Mouse (Mus musculus) testis, adult 2 months (tissue): ENCODE results near the gene Robo2. TPM values are rescaled to one million over a fixed set of nuclear protein-coding genes. Genes with fewer than 3 reads are reported as not detected.

ENCODE experiments used
- H3K27ac ChIP-seq: fragments of 200-500 bp; 2 replicates; pipeline ENCODE4 v1.5.1; 2012; ENCODE audit warnings: low read depth, low read length; ENCODE audit not compliant: control insufficient read depth, insufficient read depth
- H3K27me3 ChIP-seq: fragments of 200-500 bp; 2 replicates; pipeline ENCODE4 v1.6.1; 2012; ENCODE audit warnings: mild to moderate bottlenecking, low read length, moderate library complexity; ENCODE audit not compliant: control insufficient read depth, insufficient read depth
- H3K36me3 ChIP-seq: fragments of 200-500 bp; 2 replicates; pipeline ENCODE4 v1.6.1; 2012; ENCODE audit warnings: mild to moderate bottlenecking, low read length; ENCODE audit not compliant: control insufficient read depth, insufficient read depth
- H3K4me1 ChIP-seq: fragments of 200-500 bp; 2 replicates; pipeline ENCODE4 v1.6.1; 2012; ENCODE audit warnings: low read length; ENCODE audit not compliant: control insufficient read depth, insufficient read depth
- H3K4me3 ChIP-seq: fragments of 200-500 bp; 2 replicates; pipeline ENCODE4 v1.5.1; 2012; ENCODE audit warnings: low read depth, mild to moderate bottlenecking, low read length, moderate library complexity, mixed read lengths; ENCODE audit not compliant: control insufficient read depth
- CTCF ChIP-seq: fragments of 200-500 bp; IDR thresholded peaks from 2 replicates; pipeline ENCODE4 v1.5.1; 2012; ENCODE audit warnings: low read depth, mild to moderate bottlenecking, inconsistent platforms, low read length, moderate library complexity; ENCODE audit not compliant: control insufficient read depth, insufficient read depth, insufficient replicate concordance
- POLR2A ChIP-seq: fragments of 200-500 bp; IDR thresholded peaks from 2 replicates; pipeline ENCODE4 v1.6.1; 2012; ENCODE audit warnings: low read depth, mild to moderate bottlenecking, inconsistent platforms, low read length, moderate library complexity; ENCODE audit not compliant: control insufficient read depth
- polyA plus RNA-seq: library from polyadenylated mRNA; depleted of rRNA; stranded (reverse); fragments of >200 nt; gene quantifications from 2 replicates; pipeline ENCODE4 v1.2.3, GENCODE M21; 2012

Gene Robo2
- polyA plus RNA-seq, 1 experiment, result 0.15 TPM

DNA sequence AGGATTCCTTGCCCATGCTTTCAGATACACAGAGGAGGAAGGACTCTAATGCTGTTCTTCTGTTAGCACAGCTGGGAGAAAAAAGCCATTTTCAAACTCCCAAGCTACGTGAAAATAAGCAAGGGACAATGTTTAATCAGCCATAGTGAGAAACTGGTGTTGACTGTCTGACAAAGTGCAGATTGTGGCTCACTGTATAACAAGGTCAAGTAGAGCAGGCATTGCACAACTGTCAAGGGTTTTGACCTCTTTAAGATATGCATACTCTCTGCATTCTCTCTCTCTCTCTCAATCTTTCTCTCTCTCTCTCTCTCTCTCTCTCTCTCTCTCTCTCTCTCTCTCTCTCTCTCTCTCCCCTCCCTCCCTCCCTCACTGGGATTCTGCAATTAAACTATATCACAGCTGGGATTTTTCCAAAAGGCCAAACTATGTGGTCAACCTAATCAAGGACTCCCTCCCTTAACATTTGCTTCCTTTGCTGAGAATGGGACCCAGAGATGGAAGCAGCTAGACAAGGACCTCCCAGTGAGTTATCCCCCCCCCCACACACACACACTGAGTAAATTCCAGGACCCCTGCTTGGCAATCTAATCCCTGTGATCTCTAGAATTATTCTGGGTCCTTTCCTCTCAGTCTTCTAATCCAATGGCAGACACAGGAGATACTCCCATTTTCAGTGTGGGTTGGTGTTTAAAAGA lies 389.2 kb downstream of the Robo2 start:
- no peak overlapping the region for H3K27ac ChIP-seq
- H3K27me3 ChIP-seq, result no peaks in the 10 kb centered on the region
- no peak for TF ChIP-seq CTCF
- TF ChIP-seq POLR2A, result no peak
- no peaks in the 10 kb centered on the region for H3K36me3 ChIP-seq
- no peak overlapping the region for H3K4me3 ChIP-seq
- no peaks in the 10 kb centered on the region for H3K4me1 ChIP-seq

DNA sequence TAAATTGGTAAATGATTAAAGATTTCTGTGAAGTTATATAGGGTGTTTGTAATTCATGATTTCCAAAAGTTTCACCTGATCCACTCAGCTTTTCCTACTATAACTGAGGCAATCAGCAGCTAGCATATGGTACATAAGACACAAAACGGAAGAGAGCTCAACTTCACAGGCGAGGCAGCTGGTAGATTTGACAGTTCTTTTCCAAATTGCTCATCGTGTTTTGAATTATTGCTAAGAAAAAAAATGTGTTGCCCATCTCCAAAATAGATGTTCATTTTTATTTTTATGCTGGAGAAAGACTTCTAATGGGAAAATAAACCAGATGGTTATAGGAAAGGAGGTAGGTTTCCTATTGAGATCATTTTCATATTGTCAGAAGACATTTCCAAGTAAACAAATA lies 405.9 kb downstream of the Robo2 start:
- TF ChIP-seq POLR2A, result no peak
- TF ChIP-seq CTCF, result no peak
- H3K27ac ChIP-seq, result no peak overlapping the region
- H3K27me3 ChIP-seq, result no peaks in the 10 kb centered on the region
- H3K4me1 ChIP-seq, result no peaks in the 10 kb centered on the region
- no peak overlapping the region for H3K4me3 ChIP-seq
- H3K36me3 ChIP-seq, result no peaks in the 10 kb centered on the region

DNA sequence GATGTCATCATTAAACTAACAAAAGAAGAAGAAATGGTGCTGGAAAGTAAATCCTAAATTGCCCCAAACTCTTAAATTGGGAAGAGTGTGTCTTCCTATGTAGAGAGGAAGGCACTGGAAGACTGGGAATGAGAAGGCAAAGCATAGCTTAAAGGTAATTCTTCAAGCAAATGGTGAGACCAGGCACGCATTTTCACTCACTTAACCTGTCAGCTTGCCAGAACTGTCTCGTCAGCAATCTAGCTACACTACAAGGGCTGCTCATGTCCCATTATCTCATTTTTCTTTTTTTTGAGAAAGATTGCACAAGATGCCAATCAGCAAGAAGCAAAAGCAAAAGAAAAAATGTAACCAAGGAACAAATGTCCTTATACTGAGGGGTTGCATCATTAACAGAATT lies 410.3 kb downstream of the Robo2 start:
- Histone ChIP-seq H3K4me3 (no peak overlapping the region), H3K27me3 (no peaks in the 10 kb centered on the region), H3K27ac (no peak overlapping the region), H3K36me3 (no peaks in the 10 kb centered on the region), H3K4me1 (no peaks in the 10 kb centered on the region)
- TF ChIP-seq CTCF (no peak), POLR2A (no peak)

DNA sequence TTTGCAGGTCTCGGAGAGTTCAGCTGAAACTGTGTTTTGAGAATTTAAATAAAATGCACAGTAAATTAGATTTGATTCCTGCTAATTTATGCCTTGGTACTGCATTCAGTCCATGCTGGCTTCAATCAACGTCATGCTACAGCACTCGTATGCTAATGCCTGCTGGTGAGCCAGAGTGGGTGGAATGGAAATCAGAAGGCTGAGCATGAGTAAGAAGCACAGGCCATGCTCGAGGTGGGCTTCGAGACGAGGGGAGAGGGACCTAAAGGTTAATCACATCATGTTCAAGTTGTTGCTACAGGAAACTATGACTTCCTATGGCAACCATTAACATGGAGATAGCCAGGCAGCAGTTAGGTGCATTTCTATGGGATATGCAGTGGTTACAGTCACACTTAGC lies 420.4 kb downstream of the Robo2 start:
- TF ChIP-seq CTCF, result no peak
- no peak for TF ChIP-seq POLR2A
- no peak overlapping the region for H3K27ac ChIP-seq
- H3K4me1 ChIP-seq, result no peaks in the 10 kb centered on the region
- H3K27me3 ChIP-seq, result no peaks in the 10 kb centered on the region
- no peak overlapping the region for H3K4me3 ChIP-seq
- H3K36me3 ChIP-seq, result no peaks in the 10 kb centered on the region

DNA sequence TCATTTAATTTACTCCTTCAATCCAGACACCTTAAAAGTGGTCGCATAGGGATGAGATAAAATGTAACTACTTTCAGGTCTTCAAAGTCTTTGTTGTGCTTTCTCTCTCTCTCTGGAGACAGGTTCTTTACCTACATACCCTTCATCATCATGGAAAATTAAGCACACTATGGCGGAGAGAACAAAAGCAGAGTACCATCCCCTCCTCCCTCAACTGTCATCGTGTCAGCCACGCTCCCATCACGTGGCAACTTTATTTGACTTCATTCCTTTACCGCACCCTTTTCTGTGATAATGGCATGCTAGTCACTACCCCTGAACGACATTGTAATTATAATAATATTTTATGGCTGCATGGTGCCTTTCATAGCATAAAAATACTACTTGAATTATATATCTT lies 442.1 kb downstream of the Robo2 start:
- Histone ChIP-seq H3K4me1 (no peaks in the 10 kb centered on the region), H3K36me3 (no peaks in the 10 kb centered on the region), H3K27ac (no peak overlapping the region), H3K4me3 (no peak overlapping the region), H3K27me3 (no peaks in the 10 kb centered on the region)
- TF ChIP-seq POLR2A (no peak), CTCF (no peak)

DNA sequence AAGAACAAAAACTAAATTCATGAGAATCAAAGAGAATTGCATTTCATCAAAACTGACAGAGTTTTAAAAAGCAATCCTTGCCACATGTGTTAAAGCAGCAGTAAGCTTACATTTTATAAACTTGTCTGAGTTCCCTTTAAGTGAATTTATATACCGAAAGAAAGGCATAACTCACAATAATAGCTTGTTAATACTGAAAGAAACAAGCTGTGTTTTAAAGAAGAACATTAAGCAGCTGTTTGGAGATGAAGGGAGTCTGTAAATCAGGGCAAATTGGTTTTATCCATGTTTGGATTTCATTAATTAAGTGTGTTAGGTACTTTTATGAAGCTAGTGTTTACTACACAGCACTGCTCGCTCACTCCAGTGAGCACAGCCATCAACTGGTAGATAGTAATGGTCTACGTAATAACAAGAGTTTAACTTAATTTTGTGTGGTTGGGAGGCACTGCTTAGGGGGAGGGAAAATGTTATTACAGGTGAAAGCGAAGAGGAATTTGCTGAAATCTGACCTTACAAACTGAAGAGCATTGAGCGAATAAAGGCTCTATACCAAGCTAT lies 447.2 kb downstream of the Robo2 start:
- no peaks in the 10 kb centered on the region for H3K27me3 ChIP-seq
- no peaks in the 10 kb centered on the region for H3K36me3 ChIP-seq
- TF ChIP-seq CTCF (no peak), POLR2A (no peak)
- no peak overlapping the region for H3K27ac ChIP-seq
- H3K4me1 ChIP-seq, result no peaks in the 10 kb centered on the region
- H3K4me3 ChIP-seq, result no peak overlapping the region

DNA sequence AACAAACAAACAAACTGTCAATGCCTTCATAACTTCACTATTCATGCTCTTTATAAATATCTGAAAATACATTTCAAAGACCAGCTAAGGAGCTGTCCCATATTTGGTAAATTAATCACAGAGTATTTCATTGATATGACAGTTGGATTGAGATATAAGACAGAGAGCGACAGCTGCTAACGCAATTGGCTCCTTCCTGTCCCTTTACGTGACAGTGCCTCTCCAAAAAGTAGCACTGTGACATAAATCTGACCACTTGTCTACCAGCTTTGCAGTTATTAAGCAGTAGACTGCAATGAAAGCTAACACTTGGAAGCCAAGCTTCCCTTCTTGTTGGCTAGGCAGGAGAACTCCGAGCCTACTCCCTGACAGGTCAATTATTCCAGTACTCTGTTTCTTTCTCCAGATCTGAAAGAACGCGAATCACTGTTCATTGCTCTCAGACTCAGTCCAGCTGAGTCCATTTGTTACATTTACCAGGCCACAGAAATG lies 452.1 kb downstream of the Robo2 start:
- H3K4me3 ChIP-seq, result no peak overlapping the region
- no peaks in the 10 kb centered on the region for H3K36me3 ChIP-seq
- TF ChIP-seq CTCF, result no peak
- no peak for TF ChIP-seq POLR2A
- H3K27me3 ChIP-seq, result no peaks in the 10 kb centered on the region
- no peak overlapping the region for H3K27ac ChIP-seq
- no peaks in the 10 kb centered on the region for H3K4me1 ChIP-seq
